Mouse (Mus musculus): ENCODE results near the gene Ston1. TPM values are rescaled to one million over a fixed set of nuclear protein-coding genes. Genes with fewer than 3 reads are reported as not detected.

Gene Ston1
- polyA plus RNA-seq, 1 experiment = 16.6 TPM

DNA sequence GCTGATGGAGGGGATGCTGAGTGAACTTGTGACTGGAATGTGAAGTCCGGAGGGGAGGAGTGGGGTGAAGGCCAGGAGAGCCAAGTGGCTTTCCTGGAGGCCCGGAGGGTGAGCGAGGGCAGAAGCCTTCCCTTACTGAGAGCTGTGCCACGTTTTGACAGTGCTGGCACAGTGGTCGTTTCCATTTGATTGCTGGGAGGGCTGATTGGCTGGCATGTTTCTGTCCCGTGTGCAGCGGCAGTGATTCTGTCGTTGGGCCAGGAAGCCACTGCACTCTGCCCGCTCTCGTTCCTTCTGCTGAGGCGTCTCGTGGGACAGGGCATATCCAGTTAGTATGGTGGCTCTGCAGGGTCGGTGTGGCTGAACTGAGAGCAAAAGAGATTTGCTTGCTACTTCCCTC is 41.3 kb upstream of the Ston1 start:
- Histone ChIP-seq H3ac (ENCODE audit: control insufficient read depth, insufficient read length) (no peak overlapping the region), H3K79me2 (ENCODE audit: control insufficient read depth, insufficient read depth) (no peaks in the 10 kb centered on the region), H3K4me3 (no peak overlapping the region), H3K27me3 (ENCODE audit: control insufficient read depth, insufficient read depth, insufficient read length) (no peaks in the 10 kb centered on the region), H3K4me2 (ENCODE audit: low read depth) (no peak overlapping the region), H3K36me3 (ENCODE audit: control insufficient read depth, insufficient read depth) (no peaks in the 10 kb centered on the region)
- TF ChIP-seq POLR2A (IDR thresholded peaks at IDR 0.05; ENCODE audit: insufficient read length, low read depth) (no peak), MYOG (IDR thresholded peaks at IDR 0.05; ENCODE audit: control insufficient read depth in 1 of 3, insufficient read depth in 1 of 3, insufficient read length in 2 of 3, low read depth in 2 of 3) (no peak), MAX (IDR thresholded peaks at IDR 0.05; ENCODE audit: low read depth) (no peak), TCF12 (IDR thresholded peaks at IDR 0.05; ENCODE audit: insufficient read depth, poor library complexity, severe bottlenecking) (no peak), E2F4 (IDR thresholded peaks at IDR 0.05; ENCODE audit: insufficient read depth) (no peak), CEBPB (IDR thresholded peaks at IDR 0.05; ENCODE audit: insufficient read depth, poor library complexity, severe bottlenecking) (no peak), SRF (IDR thresholded peaks at IDR 0.05; ENCODE audit: control insufficient read depth, insufficient read length, low read depth) (no peak), TCF3 (IDR thresholded peaks at IDR 0.05; ENCODE audit: insufficient read length, low read depth) (no peak), POLR2AphosphoS2 (IDR thresholded peaks at IDR 0.05; ENCODE audit: insufficient read length, low read depth) (no peak)

DNA sequence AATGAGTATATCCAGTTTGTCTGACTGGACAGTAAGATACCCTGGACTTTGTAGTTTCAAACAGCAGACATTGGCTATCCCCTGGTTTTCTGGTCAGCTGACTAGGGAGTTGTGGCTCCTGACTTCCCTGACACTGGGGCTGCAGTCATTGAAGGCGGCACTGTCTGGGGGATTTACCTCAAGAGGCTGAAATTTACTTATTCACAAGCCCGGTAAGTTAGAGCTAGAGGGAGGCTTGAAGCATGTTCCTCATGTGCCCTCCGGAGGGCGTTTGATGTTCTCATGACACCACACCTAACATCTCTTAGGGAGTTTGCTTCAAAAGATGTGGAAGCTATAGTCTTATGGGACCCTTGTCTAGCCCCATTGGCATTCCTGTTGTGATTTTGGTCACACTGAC is 40.8 kb upstream of the Ston1 start:
- no peaks in the 10 kb centered on the region for H3K79me2 ChIP-seq (ENCODE audit: control insufficient read depth, insufficient read depth)
- TF ChIP-seq POLR2AphosphoS2 (IDR thresholded peaks at IDR 0.05; ENCODE audit: insufficient read length, low read depth) (no peak), POLR2A (IDR thresholded peaks at IDR 0.05; ENCODE audit: insufficient read length, low read depth) (no peak), SRF (IDR thresholded peaks at IDR 0.05; ENCODE audit: control insufficient read depth, insufficient read length, low read depth) (no peak), USF1 (IDR thresholded peaks at IDR 0.05; ENCODE audit: low read depth) (no peak), TCF12 (IDR thresholded peaks at IDR 0.05; ENCODE audit: insufficient read depth, poor library complexity, severe bottlenecking) (no peak), MAX (IDR thresholded peaks at IDR 0.05; ENCODE audit: low read depth) (no peak), CEBPB (IDR thresholded peaks at IDR 0.05; ENCODE audit: insufficient read depth, poor library complexity, severe bottlenecking) (no peak), MYOD1 (IDR thresholded peaks at IDR 0.05; ENCODE audit: control insufficient read depth in 1 of 3, insufficient read length in 2 of 3, low read depth in 2 of 3) (no peak)

DNA sequence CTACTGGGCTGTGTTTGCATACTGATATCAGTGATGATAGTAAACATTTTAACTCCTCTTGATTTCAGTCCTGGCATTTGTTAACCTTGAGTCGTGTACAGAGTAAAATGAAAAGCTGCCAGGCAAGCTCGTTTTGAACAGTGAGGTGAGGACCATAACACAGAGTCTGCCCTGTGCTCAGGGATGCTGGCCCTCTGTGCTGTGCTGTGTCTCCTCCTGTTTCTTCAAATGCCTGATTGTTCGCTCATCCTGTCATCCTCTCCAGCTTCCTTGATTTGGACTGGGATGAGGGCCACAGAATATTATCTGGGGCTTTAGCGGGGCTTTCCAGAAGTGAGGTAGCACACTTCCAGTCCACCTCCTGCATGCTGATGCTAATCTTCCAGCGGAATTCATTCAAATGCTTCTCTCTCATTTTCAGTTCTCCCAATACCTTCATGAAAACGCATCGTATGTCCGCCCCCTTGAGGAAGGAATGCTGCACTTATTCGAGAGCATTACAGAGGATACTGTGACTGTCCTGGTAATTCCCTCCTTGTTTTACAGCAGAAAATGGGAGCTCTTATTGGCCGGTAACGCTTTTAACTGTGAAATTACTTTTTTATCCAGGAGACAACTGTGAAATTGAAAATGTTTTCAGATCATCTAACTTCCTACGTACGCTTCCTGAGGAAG is 39.2 kb upstream of the Ston1 start:
- H3ac ChIP-seq (ENCODE audit: control insufficient read depth, insufficient read length) = no peak overlapping the region
- TF ChIP-seq TCF3 (IDR thresholded peaks at IDR 0.05; ENCODE audit: insufficient read length, low read depth) (no peak), MYOG (IDR thresholded peaks at IDR 0.05; ENCODE audit: control insufficient read depth in 1 of 3, insufficient read depth in 1 of 3, insufficient read length in 2 of 3, low read depth in 2 of 3) (no peak), REST (IDR thresholded peaks at IDR 0.05; ENCODE audit: insufficient read depth, insufficient read length) (no peak), TCF12 (IDR thresholded peaks at IDR 0.05; ENCODE audit: insufficient read depth, poor library complexity, severe bottlenecking) (no peak), POLR2AphosphoS2 (IDR thresholded peaks at IDR 0.05; ENCODE audit: insufficient read length, low read depth) (no peak), MAX (IDR thresholded peaks at IDR 0.05; ENCODE audit: low read depth) (no peak), MYOD1 (IDR thresholded peaks at IDR 0.05; ENCODE audit: control insufficient read depth in 1 of 3, insufficient read length in 2 of 3, low read depth in 2 of 3) (no peak), SRF (IDR thresholded peaks at IDR 0.05; ENCODE audit: control insufficient read depth, insufficient read length, low read depth) (no peak), CEBPB (IDR thresholded peaks at IDR 0.05; ENCODE audit: insufficient read depth, poor library complexity, severe bottlenecking) (no peak), E2F4 (IDR thresholded peaks at IDR 0.05; ENCODE audit: insufficient read depth) (no peak), USF1 (IDR thresholded peaks at IDR 0.05; ENCODE audit: low read depth) (no peak), POLR2A (IDR thresholded peaks at IDR 0.05; ENCODE audit: insufficient read length, low read depth) (no peak)
- no peaks in the 10 kb centered on the region for H3K79me2 ChIP-seq (ENCODE audit: control insufficient read depth, insufficient read depth)
- no peak overlapping the region for H3K4me3 ChIP-seq
- no peaks in the 10 kb centered on the region for H3K36me3 ChIP-seq (ENCODE audit: control insufficient read depth, insufficient read depth)
- no peaks in the 10 kb centered on the region for H3K27me3 ChIP-seq (ENCODE audit: control insufficient read depth, insufficient read depth, insufficient read length)
- no peak overlapping the region for H3K4me2 ChIP-seq (ENCODE audit: low read depth)

More for the DNA sequence above, 40.8 kb upstream of the Ston1 start:
- H3K36me3 ChIP-seq (ENCODE audit: control insufficient read depth, insufficient read depth) = no peaks in the 10 kb centered on the region
- no peak overlapping the region for H3K4me2 ChIP-seq (ENCODE audit: low read depth)
- H3ac ChIP-seq (ENCODE audit: control insufficient read depth, insufficient read length) = no peak overlapping the region
- no peaks in the 10 kb centered on the region for H3K27me3 ChIP-seq (ENCODE audit: control insufficient read depth, insufficient read depth, insufficient read length)
- H3K4me3 ChIP-seq = no peak overlapping the region

DNA sequence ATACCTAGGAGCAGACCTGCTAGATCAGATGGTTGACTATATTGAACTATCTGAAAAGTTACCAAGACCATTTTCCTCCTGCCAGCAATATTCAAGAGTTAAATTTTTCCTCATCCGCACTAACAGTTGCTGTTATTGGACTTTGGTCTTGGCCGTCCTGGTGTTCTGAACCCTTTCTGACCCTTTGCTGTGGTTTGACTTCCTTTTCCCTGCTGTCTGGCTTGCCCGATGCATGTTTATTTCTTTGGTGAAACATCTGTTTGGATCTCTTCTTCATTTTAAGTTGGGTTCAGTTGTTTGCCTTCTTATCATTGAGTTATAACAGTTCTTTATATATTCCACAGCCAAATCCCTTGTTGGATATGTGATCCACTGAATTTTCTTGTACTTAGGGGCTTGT is 33.9 kb upstream of the Ston1 start:
- no peak for TF ChIP-seq MYOG (IDR thresholded peaks at IDR 0.05; ENCODE audit: control insufficient read depth in 1 of 3, insufficient read depth in 1 of 3, insufficient read length in 2 of 3, low read depth in 2 of 3)
- no peak for TF ChIP-seq POLR2AphosphoS2 (IDR thresholded peaks at IDR 0.05; ENCODE audit: insufficient read length, low read depth)
- no peak for TF ChIP-seq CEBPB (IDR thresholded peaks at IDR 0.05; ENCODE audit: insufficient read depth, poor library complexity, severe bottlenecking)
- TF ChIP-seq USF1 (IDR thresholded peaks at IDR 0.05; ENCODE audit: low read depth) = no peak
- no peak for TF ChIP-seq POLR2A (IDR thresholded peaks at IDR 0.05; ENCODE audit: insufficient read length, low read depth)
- TF ChIP-seq E2F4 (IDR thresholded peaks at IDR 0.05; ENCODE audit: insufficient read depth) = no peak
- TF ChIP-seq MAX (IDR thresholded peaks at IDR 0.05; ENCODE audit: low read depth) = no peak
- TF ChIP-seq TCF3 (IDR thresholded peaks at IDR 0.05; ENCODE audit: insufficient read length, low read depth) = no peak
- no peak for TF ChIP-seq SRF (IDR thresholded peaks at IDR 0.05; ENCODE audit: control insufficient read depth, insufficient read length, low read depth)
- TF ChIP-seq TCF12 (IDR thresholded peaks at IDR 0.05; ENCODE audit: insufficient read depth, poor library complexity, severe bottlenecking) = no peak
- no peak for TF ChIP-seq REST (IDR thresholded peaks at IDR 0.05; ENCODE audit: insufficient read depth, insufficient read length)
- TF ChIP-seq MYOD1 (IDR thresholded peaks at IDR 0.05; ENCODE audit: control insufficient read depth in 1 of 3, insufficient read length in 2 of 3, low read depth in 2 of 3) = no peak
- Histone ChIP-seq H3K27me3 (ENCODE audit: control insufficient read depth, insufficient read depth, insufficient read length) (no peaks in the 10 kb centered on the region), H3ac (ENCODE audit: control insufficient read depth, insufficient read length) (no peak overlapping the region), H3K4me2 (ENCODE audit: low read depth) (no peak overlapping the region), H3K36me3 (ENCODE audit: control insufficient read depth, insufficient read depth) (peaks cover 12% of the 10 kb centered on the region), H3K4me3 (no peak overlapping the region), H3K79me2 (ENCODE audit: control insufficient read depth, insufficient read depth) (no peaks in the 10 kb centered on the region)
